Mouse (Mus musculus) erythroblast, embryonic 14.5 days (primary cell): ENCODE results near the gene Smpd1. TPM values are rescaled to one million over a fixed set of nuclear protein-coding genes. Genes with fewer than 3 reads are reported as not detected.

Source experiments
- H3K27me3 ChIP-seq: 2 replicates; pipeline ENCODE4 v1.6.1; 2012; ENCODE audit warnings: inconsistent platforms; ENCODE audit not compliant: control insufficient read depth
- H3K36me3 ChIP-seq: 2 replicates; pipeline ENCODE4 v1.6.1; 2012; ENCODE audit warnings: mild to moderate bottlenecking, inconsistent platforms; ENCODE audit not compliant: control insufficient read depth
- H3K4me1 ChIP-seq: 2 replicates; pipeline ENCODE4 v1.6.1; 2012; ENCODE audit warnings: inconsistent platforms; ENCODE audit not compliant: control insufficient read depth
- H3K4me3 ChIP-seq: replicated peaks from 2 replicates; pipeline ENCODE3; 2012; ENCODE audit warnings: moderate library complexity, mild to moderate bottlenecking, inconsistent platforms
- H3K9me3 ChIP-seq: 2 replicates; pipeline ENCODE4 v1.6.1; 2012; ENCODE audit warnings: low read length, inconsistent platforms, mixed read lengths; ENCODE audit not compliant: control insufficient read depth
- GATA1 ChIP-seq: IDR thresholded peaks from 2 replicates; pipeline ENCODE4 v1.6.1; 2012; ENCODE audit warnings: low read length, inconsistent platforms, mixed read lengths
- TAL1 ChIP-seq: IDR thresholded peaks from 3 replicates; pipeline ENCODE4 v1.6.1; 2012; ENCODE audit warnings: low read length, inconsistent platforms, mixed read lengths
- polyA plus RNA-seq: library from polyadenylated mRNA; stranded (reverse); fragments of >175 nt; gene quantifications from 2 replicates; pipeline ENCODE4 v1.2.3, GENCODE M21; 2012

Gene Smpd1
- polyA plus RNA-seq, 1 experiment, result 2.8 TPM

DNA sequence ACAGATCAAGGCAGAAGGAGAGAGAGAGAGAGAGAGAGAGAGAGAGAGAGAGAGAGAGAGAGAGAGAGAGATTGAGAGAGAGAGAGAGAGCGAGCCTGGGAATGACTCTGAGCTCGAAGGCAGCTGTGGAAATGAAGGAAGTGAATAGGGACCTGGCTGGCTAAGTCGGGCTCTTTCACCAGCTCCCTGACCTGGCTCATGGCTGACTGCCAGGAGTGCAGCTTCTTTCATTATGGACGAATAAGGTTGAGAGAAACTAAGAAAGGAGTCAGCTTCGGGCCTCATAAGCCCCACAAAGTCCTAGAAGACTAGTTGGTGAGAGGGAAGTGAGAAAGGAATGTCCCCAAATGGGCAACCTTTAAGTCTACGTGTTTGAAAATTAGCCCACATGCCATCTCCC lies 34.0 kb upstream of the Smpd1 start:
- no peak for TF ChIP-seq TAL1
- TF ChIP-seq GATA1, result no peak
- Histone ChIP-seq H3K4me1 (no peaks in the 10 kb centered on the region), H3K27me3 (no peaks in the 10 kb centered on the region), H3K9me3 (no peaks in the 10 kb centered on the region), H3K36me3 (no peaks in the 10 kb centered on the region), H3K4me3 (no peak overlapping the region)

DNA sequence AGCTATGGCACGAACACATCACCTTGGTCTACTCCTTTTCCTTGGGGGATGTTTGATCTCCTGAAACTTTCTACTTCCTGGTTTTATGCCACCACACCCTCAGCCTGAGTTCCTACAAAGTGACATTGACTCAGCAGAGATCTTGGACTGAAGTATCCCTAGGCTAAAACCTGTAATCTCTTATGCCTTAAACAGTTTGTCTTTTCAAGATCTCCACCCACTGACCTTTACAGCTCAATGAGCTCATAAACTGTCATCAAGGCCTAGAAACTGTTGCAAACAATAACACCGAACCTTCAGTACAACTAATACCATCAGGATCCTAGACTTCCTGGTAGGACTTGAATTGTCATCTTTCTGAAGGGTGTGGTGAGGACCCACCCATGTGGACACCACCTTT lies 29.9 kb upstream of the Smpd1 start:
- H3K4me3 ChIP-seq, result no peak overlapping the region
- H3K27me3 ChIP-seq, result no peaks in the 10 kb centered on the region
- no peaks in the 10 kb centered on the region for H3K36me3 ChIP-seq
- H3K4me1 ChIP-seq, result no peaks in the 10 kb centered on the region
- TF ChIP-seq TAL1 (no peak), GATA1 (no peak)
- H3K9me3 ChIP-seq, result no peaks in the 10 kb centered on the region

DNA sequence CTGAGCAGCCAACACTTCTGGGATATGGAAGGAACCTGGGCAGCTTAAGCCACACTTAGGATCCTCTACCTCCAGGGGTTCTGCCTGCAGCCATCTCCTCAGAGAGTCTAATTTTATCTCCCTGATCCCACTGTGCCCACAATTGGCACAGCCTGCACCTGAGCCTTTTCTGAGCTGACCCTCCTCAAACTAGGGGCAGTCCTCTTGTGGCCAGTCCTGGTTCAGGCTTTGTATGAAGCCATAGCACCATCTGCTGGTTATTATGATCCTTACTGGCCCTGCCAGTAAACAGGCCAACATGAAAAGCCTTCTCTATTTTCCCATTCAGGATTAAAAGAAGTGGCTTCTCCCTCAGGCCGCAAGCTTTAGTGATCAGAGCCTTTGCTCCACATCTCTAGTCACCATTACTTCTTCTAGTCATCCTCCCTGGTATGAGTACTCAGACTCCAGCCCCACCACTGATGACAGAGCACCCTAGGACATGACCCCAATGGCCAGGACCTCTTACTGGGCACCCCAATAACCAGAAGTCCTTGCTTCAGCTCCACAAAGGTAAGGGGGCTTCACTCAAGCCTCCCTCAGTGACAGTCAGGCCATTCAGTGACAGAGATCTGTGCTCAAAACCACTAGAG lies 26.7 kb upstream of the Smpd1 start:
- Histone ChIP-seq H3K27me3 (no peaks in the 10 kb centered on the region), H3K4me3 (no peak overlapping the region), H3K9me3 (no peaks in the 10 kb centered on the region), H3K4me1 (no peaks in the 10 kb centered on the region), H3K36me3 (no peaks in the 10 kb centered on the region)
- TF ChIP-seq TAL1, result no peak
- no peak for TF ChIP-seq GATA1

DNA sequence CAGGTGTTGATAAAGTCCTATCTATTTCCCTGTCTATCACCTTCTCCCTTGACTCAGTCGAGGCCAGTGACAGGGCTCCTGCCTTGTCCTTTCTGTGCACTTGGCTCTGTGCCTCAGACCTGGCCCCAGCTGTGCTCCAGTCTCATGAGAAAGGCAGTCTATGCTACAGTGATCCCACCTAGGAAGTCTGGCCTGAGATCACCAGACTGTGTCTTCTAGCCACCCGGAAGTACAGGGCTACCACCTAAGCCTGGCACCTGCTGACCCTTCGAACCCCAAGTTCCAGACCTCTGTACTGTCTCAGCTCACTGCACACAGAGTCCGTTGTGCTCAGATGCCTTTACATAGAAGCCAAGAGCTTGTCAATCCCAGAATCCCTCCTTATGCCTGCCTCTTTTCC lies 26.1 kb upstream of the Smpd1 start:
- Histone ChIP-seq H3K4me1 (no peaks in the 10 kb centered on the region), H3K9me3 (no peaks in the 10 kb centered on the region), H3K4me3 (no peak overlapping the region), H3K36me3 (no peaks in the 10 kb centered on the region), H3K27me3 (no peaks in the 10 kb centered on the region)
- TF ChIP-seq TAL1 (no peak), GATA1 (no peak)

DNA sequence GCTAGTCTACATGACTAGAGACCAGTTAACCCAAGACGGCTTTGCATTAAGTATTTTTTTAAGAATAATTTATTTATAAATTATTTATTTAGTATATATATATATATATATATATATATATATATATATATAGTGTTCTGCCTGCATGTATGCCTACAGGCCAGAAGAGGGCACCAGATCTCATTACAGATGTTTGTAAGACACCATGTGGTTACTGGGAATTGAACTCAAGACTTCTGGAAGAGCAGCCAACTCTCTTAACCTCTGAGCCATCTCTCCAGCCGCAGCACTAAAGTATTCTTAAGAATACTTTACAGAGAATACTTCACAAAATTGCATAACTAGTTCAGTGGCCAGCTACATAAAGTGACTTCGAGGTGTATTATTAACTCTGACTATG lies 20.0 kb upstream of the Smpd1 start:
- Histone ChIP-seq H3K4me1 (no peaks in the 10 kb centered on the region), H3K9me3 (no peaks in the 10 kb centered on the region), H3K27me3 (no peaks in the 10 kb centered on the region), H3K36me3 (no peaks in the 10 kb centered on the region), H3K4me3 (no peak overlapping the region)
- no peak for TF ChIP-seq TAL1
- no peak for TF ChIP-seq GATA1

DNA sequence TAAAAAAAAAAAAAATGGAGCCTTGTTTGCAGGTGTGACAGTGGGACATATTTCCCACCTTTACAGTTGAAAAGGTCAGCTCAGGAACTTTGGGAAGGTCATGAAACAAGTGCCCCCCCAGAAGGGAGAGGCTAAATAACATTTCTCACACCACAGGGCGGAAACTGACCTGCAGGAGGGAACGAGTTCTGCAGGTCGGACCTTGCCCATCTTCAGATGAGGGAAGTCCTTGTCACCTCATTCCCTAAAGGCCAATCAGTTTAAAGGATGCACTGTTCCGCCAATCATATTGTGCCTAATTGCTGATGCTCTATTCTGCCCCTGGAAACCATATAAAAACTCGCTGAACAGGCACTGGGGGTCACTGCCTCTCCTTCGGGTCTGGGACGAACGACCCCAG lies 8.2 kb upstream of the Smpd1 start:
- Histone ChIP-seq H3K36me3 (no peaks in the 10 kb centered on the region), H3K9me3 (no peaks in the 10 kb centered on the region), H3K4me1 (no peaks in the 10 kb centered on the region), H3K4me3 (no peak overlapping the region), H3K27me3 (no peaks in the 10 kb centered on the region)
- TF ChIP-seq TAL1 (no peak), GATA1 (no peak)

DNA sequence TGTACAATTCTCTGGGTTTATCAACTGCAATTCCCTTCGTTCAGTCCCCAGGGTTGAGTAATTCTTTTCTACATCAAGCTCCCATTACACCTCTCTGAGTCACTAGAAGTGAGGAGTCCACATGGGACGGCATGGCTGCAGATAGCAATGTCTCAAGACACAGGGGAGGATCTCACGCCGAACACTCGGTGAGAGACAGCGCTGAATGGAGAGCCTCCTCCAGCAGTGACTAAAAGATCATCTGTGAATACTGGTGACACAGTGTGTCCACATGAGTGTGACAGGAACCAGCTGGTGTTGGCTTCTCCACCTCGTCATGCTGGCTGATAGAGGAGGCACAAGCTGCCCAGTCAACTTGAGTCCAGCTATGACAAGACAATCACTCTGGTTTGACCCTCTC lies 6.2 kb upstream of the Smpd1 start:
- no peak for TF ChIP-seq TAL1
- no peak for TF ChIP-seq GATA1
- no peaks in the 10 kb centered on the region for H3K36me3 ChIP-seq
- peaks cover 2% of the 10 kb centered on the region; the same call in 1 of the 2 replicates for H3K4me1 ChIP-seq
- no peaks in the 10 kb centered on the region for H3K9me3 ChIP-seq
- no peaks in the 10 kb centered on the region for H3K27me3 ChIP-seq
- H3K4me3 ChIP-seq, result no peak overlapping the region

DNA sequence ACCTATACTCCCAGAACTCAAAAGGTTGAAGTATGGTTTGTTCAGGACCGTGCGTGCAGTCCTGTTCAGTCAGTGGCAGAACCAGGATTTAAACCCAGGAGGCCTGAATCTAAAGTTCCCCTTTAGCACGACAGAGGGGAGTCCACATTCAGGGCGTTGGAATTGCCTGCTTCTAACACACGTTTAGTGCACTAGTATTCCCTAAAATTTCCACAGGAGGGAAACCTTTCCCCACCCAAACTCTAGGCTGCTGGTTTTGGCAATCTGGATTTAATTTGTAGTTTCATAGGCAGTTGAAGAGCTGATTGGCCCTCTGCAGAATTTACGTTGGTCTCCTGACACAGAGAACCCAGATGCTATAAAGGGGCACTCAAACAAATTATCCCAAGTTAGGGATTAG lies 5.1 kb upstream of the Smpd1 start:
- TF ChIP-seq TAL1 (no peak), GATA1 (no peak)
- no peaks in the 10 kb centered on the region for H3K27me3 ChIP-seq
- H3K4me1 ChIP-seq, result peaks cover 8% of the 10 kb centered on the region
- H3K36me3 ChIP-seq, result no peaks in the 10 kb centered on the region
- H3K9me3 ChIP-seq, result no peaks in the 10 kb centered on the region
- no peak overlapping the region for H3K4me3 ChIP-seq

DNA sequence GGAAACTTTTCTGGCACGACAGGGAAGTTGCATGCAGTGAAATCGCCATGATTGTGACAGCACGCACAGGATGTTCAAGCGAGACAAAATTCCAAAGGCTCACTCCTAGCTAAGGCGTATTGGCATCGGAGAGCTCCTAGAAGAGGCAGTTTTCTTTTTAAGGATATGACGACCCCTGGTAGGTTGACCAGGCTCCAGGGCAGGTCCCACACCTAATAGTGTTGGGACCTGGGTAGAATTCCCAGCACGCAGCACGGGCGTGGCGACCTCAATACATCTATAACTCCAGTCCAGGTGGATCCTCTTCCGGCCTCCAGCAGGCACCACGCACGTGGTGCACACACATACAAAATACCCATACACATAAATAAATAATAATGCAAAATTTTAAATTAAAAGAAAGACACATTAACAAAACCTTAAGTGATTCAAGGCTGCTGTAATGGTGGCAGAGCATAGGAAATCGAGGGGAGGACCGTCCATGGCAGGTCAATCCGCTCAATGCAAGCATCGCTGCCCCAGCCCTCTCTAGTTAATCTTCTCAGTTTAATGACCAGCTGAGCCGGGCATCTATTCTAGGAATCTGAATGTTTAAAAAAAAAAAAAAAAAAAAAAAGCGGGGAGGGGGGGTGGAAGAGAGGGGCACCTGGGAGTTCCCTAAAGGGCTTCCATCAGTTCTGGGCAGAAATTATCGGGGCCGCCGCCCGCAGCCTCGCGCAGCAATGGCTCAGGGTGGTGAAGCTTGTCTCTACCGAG lies 526 bp upstream of the Smpd1 start:
- TF ChIP-seq GATA1, result no peak
- TF ChIP-seq TAL1, result no peak
- Histone ChIP-seq H3K4me3 (peak overlapping the region; percentile 84), H3K36me3 (peaks cover 35% of the 10 kb centered on the region), H3K27me3 (no peaks in the 10 kb centered on the region), H3K9me3 (no peaks in the 10 kb centered on the region), H3K4me1 (peaks cover 32% of the 10 kb centered on the region)

DNA sequence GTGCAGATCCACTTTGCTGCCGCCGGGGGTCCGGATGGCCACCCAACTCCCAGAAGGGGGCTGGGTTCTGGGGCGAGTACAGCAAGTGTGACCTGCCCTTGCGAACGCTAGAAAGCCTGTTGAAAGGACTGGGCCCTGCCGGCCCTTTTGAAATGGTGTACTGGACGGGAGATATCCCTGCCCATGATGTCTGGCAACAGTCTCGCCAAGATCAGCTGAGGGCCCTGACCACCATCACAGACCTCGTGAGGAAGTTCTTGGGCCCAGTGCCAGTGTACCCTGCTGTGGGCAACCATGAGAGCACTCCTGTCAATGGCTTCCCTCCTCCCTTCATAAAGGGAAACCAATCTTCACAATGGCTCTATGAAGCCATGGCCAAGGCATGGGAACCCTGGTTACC lies 1.4 kb downstream of the Smpd1 start:
- no peaks in the 10 kb centered on the region for H3K27me3 ChIP-seq
- H3K36me3 ChIP-seq, result peaks cover 35% of the 10 kb centered on the region
- H3K4me1 ChIP-seq, result peaks cover 32% of the 10 kb centered on the region
- H3K4me3 ChIP-seq, result peak overlapping the region; percentile 84
- H3K9me3 ChIP-seq, result no peaks in the 10 kb centered on the region
- TF ChIP-seq GATA1 (no peak), TAL1 (no peak)
